Mouse (Mus musculus) neural tube, embryonic 13.5 days (tissue): Measurements from ENCODE around the gene Rasgrp3. TPM values are rescaled to one million over a fixed set of nuclear protein-coding genes. Genes with fewer than 3 reads are reported as not detected.

Experiments
- ATAC-seq: fragments of 200-750 bp; cut with Nextera tagmentation; 2 replicates; pipeline ENCODE4 v1.8.0; 2017; ENCODE audit warnings: low read depth, mild to moderate bottlenecking, moderate TSS enrichment, moderate library complexity
- H3K27ac ChIP-seq: fragments of 300-500 bp; sonication (generic); replicated peaks from 2 replicates; pipeline ENCODE4 v1.5.1; 2015; ENCODE audit warnings: moderate library complexity, mild to moderate bottlenecking, inconsistent platforms
- H3K27me3 ChIP-seq: fragments of 300-500 bp; sonication (generic); 2 replicates; pipeline ENCODE4 v1.6.1; 2015; ENCODE audit warnings: mild to moderate bottlenecking, inconsistent platforms
- H3K36me3 ChIP-seq: fragments of 300-500 bp; sonication (generic); 2 replicates; pipeline ENCODE4 v1.6.1; 2015; ENCODE audit warnings: mild to moderate bottlenecking, inconsistent platforms
- H3K4me1 ChIP-seq: fragments of 300-500 bp; sonication (generic); replicated peaks from 2 replicates; pipeline ENCODE4 v1.6.1; 2015; ENCODE audit warnings: inconsistent platforms
- H3K4me2 ChIP-seq: fragments of 300-500 bp; sonication (generic); 2 replicates; pipeline ENCODE4 v1.6.1; 2015; ENCODE audit warnings: inconsistent platforms, mild to moderate bottlenecking, moderate library complexity
- H3K4me3 ChIP-seq: fragments of 300-500 bp; sonication (generic); 2 replicates; pipeline ENCODE4 v1.5.1; 2015; ENCODE audit warnings: mild to moderate bottlenecking, inconsistent platforms
- H3K9ac ChIP-seq: fragments of 300-500 bp; sonication (generic); 2 replicates; pipeline ENCODE4 v1.6.1; 2015; ENCODE audit warnings: moderate library complexity, mild to moderate bottlenecking, inconsistent platforms
- H3K9me3 ChIP-seq: fragments of 300-500 bp; sonication (generic); 2 replicates; pipeline ENCODE4 v1.6.1; 2016; ENCODE audit warnings: inconsistent platforms
- WGBS: fragments of 180-500 bp; shearing (Covaris S2); methylation state at CpG from one replicate; pipeline ENCODE4 v1.1.7; 2015; 5-methylcytosine and 5-hydroxymethylcytosine counted together
- polyA plus RNA-seq: library from polyadenylated mRNA; unstranded; fragments of >200 nt; fragmentation: Nextera tagmentation; extraction: Ambion mirVana; gene quantifications from 2 replicates; pipeline ENCODE4 v1.2.1, GENCODE M21; 2015

The Rasgrp3 gene
- polyA plus RNA-seq, 1 experiment from 2014 or later: 6.0 TPM

DNA sequence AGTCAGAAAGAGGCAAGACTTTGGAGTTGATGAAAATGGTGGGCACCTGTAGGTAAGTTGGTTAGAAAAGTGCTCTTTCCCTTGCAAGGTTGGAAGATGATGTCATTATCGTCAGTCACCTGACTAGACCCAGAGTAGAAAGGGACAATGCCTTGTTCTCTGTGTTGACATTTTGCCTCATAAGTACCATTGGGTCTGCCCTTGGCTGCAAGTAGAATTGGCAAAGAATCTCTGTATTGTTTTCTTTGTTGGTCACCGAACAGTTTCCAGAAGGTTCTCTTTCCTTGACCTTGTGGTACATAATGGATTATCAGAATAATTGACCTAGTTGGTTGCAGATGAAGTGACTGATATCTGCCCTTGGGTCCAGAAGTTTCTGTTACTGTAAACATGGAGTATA lies 27.9 kb downstream of the Rasgrp3 start:
- WGBS: 89% methylated on average over 2 of the region's 2 CpGs
- ATAC-seq: no peak

DNA sequence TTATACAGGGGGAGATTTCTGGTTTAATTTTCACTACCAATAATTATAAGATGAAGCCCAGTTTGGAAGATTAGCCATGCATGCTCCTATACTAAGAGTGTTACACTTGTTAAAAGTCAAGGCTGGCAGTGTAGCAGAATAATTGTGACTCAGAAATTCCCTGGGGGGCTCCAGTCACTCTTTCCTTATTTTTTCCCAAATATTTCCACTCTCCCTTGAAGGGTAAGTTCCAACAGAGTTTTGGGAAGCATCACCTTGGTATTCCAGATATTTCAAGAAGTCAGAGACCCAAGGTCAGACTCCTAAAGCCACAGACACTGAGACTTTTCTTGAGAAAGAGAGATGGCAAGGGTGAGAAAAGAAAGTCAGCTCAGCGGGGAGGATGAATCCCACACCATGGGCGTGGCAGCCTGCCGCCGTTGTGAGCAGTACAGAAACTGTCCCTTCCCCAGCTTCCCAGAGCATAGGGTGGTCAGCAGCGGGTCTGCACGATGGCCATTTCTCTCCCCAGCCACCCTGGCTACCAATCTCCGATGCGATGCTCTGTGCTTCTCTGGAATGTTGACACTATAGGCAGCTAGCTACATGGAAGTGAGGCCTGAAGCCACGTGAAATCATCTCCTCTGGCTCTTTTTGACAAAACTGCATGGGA lies 28.8 kb downstream of the Rasgrp3 start:
- no peak for ATAC-seq
- Histone ChIP-seq H3K27me3 (peaks cover 20% of the 10 kb centered on the region), H3K9ac (no peak overlapping the region), H3K9me3 (no peaks in the 10 kb centered on the region), H3K4me2 (peak overlapping the region; percentile 35; the same call in 1 of the 2 replicates), H3K4me1 (peaks cover 10% of the 10 kb centered on the region), H3K4me3 (no peak overlapping the region), H3K27ac (no peak overlapping the region), H3K36me3 (no peaks in the 10 kb centered on the region)
- 24% methylated on average over 9 of the region's 9 CpGs for WGBS

More for the DNA sequence above, 27.9 kb downstream of the Rasgrp3 start:
- Histone ChIP-seq H3K36me3 (no peaks in the 10 kb centered on the region), H3K4me2 (no peak overlapping the region), H3K27me3 (peaks cover 17% of the 10 kb centered on the region), H3K9ac (no peak overlapping the region), H3K9me3 (no peaks in the 10 kb centered on the region), H3K27ac (no peak overlapping the region), H3K4me1 (peaks cover 10% of the 10 kb centered on the region), H3K4me3 (no peak overlapping the region)

DNA sequence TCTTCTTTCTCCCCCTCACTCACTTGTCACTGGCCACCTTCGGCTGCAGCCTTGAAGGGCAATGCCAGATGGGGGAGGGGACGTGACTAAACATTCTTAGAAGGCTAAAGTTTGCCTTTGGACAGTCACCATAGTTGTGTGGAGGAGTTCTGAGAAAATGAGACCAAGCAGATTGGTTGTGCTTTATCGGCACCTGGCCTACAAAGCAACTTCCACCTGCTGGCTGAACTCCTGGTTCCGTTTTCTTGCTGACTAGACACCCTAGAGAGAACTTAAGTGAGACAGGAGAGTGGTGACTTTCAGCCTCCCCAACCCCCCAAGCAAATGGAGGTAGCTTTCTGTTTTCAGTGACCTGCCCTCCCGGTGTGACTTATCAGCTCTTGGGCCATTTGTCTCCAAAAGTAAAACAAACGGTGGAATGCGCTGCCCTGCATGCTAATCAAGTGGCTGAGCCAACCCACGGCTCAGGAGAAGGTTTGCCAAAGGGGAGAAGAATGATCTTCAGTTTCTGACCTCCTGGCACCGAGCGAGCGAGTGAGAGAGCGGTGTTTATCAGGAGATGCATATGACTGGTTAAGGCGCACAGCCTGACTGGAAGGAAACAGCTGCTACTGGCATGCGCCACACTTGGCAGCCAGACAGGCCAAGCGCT lies 29.4 kb downstream of the Rasgrp3 start:
- no peaks in the 10 kb centered on the region for H3K36me3 ChIP-seq

DNA sequence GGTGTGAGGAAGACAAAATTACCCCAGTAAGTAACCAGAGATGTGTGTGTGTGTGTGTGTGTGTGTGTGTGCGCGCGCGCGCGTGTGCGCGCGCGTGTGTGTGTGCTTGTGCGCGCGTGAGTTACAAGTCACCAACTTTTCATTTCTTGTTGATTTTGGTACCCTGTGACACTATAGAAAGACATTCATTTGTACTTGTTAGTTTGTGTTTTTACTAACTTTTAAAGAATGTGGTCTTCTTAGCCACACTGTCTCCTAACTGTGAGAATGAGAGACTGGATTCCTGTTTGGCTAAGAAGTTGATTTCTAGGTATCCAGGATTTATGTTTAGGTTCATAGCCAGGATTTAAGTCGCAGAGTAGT lies 29.9 kb downstream of the Rasgrp3 start:
- no peaks in the 10 kb centered on the region for H3K9me3 ChIP-seq
- H3K4me1 ChIP-seq: peaks cover 10% of the 10 kb centered on the region
- no peak overlapping the region for H3K4me3 ChIP-seq
- 77% methylated on average over 14 of the region's 14 CpGs for WGBS
- no peak for ATAC-seq
- H3K27me3 ChIP-seq: peaks cover 20% of the 10 kb centered on the region
- no peaks in the 10 kb centered on the region for H3K36me3 ChIP-seq
- H3K27ac ChIP-seq: no peak overlapping the region
- H3K9ac ChIP-seq: no peak overlapping the region
- H3K4me2 ChIP-seq: peak overlapping the region; percentile 35

More for the DNA sequence above, 29.4 kb downstream of the Rasgrp3 start:
- Histone ChIP-seq H3K27ac (no peak overlapping the region), H3K9me3 (no peaks in the 10 kb centered on the region), H3K4me1 (peaks cover 10% of the 10 kb centered on the region), H3K9ac (no peak overlapping the region), H3K4me2 (peak overlapping the region; percentile 35), H3K4me3 (no peak overlapping the region), H3K27me3 (peaks cover 20% of the 10 kb centered on the region)
- ATAC-seq: peak; percentile 67; the same call in 1 of the 2 replicates
- 26% methylated on average over 15 of the region's 15 CpGs for WGBS

DNA sequence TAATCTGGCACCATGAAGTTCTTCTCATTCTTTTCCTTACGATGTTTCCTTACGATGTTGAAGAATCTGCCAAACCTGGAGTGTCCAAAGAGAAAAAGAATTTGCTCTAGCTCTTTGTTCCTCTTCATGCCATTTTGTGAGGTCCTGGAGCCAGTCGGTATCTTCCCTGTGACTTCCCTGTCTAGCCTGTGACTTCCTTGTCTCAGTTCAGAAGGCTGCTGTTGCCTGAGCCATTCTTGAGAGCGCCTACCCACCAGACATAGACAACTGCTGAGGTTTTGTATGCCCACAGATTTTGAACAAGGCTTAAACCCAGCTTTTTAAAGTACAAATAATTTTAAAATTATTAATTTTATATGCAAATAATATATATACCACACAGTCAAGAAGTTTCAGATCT lies 31.3 kb downstream of the Rasgrp3 start:
- peaks cover 20% of the 10 kb centered on the region for H3K27me3 ChIP-seq
- no peaks in the 10 kb centered on the region for H3K36me3 ChIP-seq
- no peak overlapping the region for H3K27ac ChIP-seq
- no peak overlapping the region for H3K4me3 ChIP-seq
- H3K9ac ChIP-seq: no peak overlapping the region
- no peak overlapping the region for H3K4me2 ChIP-seq
- 86% methylated on average over 4 of the region's 4 CpGs for WGBS
- H3K9me3 ChIP-seq: no peaks in the 10 kb centered on the region
- peaks cover 13% of the 10 kb centered on the region for H3K4me1 ChIP-seq
- no peak for ATAC-seq

DNA sequence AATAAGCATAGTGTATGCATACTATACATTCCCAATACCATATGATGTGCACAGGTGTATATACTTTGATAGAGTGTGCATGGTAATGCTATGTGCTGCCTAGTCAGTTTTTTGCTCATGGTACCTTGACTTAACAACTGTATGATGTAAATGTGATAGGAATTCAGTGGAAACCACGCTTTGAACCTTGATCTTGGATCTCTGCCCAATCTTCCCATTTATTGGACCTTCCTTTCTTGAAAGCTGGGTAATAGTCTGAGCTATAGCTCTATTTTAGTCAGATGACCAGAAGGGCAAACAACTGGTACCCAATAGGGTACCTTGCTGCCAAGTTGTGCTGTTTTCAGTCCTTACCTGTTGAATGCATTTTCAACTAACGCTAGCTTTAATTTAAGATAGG lies 31.8 kb downstream of the Rasgrp3 start:
- peaks cover 19% of the 10 kb centered on the region for H3K4me1 ChIP-seq
- H3K9ac ChIP-seq: no peak overlapping the region
- WGBS: 89% methylated on average over 2 of the region's 2 CpGs
- no peak overlapping the region for H3K4me3 ChIP-seq
- no peak overlapping the region for H3K27ac ChIP-seq
- no peak overlapping the region for H3K4me2 ChIP-seq
- H3K9me3 ChIP-seq: no peaks in the 10 kb centered on the region
- H3K27me3 ChIP-seq: peaks cover 20% of the 10 kb centered on the region
- H3K36me3 ChIP-seq: no peaks in the 10 kb centered on the region
- ATAC-seq: no peak

DNA sequence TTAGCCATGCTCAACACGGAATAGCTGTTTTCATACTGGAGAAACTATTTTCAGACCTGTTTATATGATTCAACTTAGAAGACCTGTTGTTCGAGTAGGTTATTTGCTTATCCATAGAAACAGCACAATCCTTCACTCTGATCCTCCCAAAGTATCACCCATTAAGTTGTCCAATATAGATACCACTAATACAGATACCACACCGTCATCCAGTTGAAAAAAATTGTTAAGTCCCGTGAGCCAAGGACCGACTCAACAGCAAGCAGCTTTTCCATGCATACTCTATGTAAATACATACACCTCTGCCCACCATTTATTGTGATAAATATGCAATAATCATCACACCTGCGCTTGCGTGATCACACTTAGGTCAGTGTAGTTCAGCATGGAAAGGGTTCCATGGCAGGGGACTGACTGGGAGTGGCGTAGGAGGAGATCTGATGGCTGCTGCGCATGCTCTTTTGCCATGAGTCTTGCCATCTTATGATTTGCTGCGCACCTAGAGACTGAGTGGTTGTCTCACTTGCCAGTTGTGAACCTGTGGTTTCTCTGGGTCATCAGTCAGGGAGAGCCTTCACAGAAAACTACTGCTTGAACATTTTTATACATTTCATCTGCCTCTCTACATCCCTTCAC lies 32.9 kb downstream of the Rasgrp3 start:
- H3K4me3 ChIP-seq: no peak overlapping the region
- H3K9ac ChIP-seq: no peak overlapping the region
- WGBS: 94% methylated on average over 10 of the region's 10 CpGs
- no peaks in the 10 kb centered on the region for H3K36me3 ChIP-seq
- no peak overlapping the region for H3K27ac ChIP-seq
- no peaks in the 10 kb centered on the region for H3K9me3 ChIP-seq
- H3K4me2 ChIP-seq: no peak overlapping the region
- H3K27me3 ChIP-seq: peaks cover 19% of the 10 kb centered on the region
- H3K4me1 ChIP-seq: peaks cover 23% of the 10 kb centered on the region
- ATAC-seq: no peak

DNA sequence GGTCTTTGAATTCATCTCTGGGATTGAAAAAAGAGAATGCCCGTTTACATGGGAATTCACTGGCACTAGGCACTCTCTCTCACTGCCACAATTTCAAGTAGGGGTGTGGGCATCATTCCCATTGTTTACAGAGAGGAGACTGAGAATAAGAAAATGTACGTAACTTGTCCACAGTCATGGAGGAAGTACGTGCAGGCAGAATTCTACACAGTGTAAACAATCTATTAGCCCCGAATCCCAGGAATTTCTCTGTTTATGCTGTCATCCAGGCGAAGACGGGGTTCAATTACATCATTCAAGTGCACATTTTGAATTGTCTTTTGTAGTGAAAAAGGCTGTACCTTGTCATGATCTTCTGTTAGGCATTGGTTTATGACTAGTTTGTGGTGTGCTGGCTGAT lies 34.6 kb downstream of the Rasgrp3 start:
- H3K4me1 ChIP-seq: peaks cover 14% of the 10 kb centered on the region
- H3K4me3 ChIP-seq: no peak overlapping the region
- no peak overlapping the region for H3K4me2 ChIP-seq
- H3K27me3 ChIP-seq: peaks cover 5% of the 10 kb centered on the region
- ATAC-seq: no peak
- no peaks in the 10 kb centered on the region for H3K36me3 ChIP-seq
- no peak overlapping the region for H3K27ac ChIP-seq
- 74% methylated on average over 6 of the region's 6 CpGs for WGBS
- no peaks in the 10 kb centered on the region for H3K9me3 ChIP-seq
- H3K9ac ChIP-seq: no peak overlapping the region

DNA sequence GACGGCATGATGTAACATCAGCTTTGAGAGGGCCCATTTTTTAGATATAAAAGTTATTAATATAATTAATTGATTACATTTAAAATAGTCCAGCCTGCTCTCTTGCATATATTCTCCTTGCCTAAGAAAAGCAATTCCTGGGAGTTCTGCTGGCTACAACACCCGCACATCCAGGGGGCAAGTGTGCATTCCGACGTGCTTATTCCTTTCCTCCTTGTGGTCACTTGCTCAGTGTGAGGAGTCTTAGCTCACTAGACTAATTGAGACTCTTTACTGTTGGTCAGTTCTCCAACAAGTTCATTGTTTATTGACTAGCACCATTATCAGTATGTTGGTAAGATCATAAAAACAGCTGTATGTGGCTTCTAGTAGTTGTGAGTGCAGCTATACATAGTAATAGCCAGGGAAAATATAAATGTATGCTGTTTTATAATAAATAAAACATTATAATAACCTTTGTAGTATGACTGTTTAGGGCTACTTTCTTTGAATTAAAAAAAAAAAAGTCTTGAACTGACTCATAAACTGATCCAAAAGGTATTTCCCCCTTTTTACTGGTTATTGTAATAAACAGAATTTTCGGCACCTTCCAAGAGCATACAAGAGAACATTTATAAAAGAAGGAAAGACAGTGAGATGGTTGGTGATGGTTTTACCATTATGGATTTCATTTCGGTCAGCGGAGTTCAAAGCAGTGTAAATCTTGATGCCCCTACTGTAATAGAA lies 35.4 kb downstream of the Rasgrp3 start:
- H3K27me3 ChIP-seq: peaks cover 3% of the 10 kb centered on the region
- peaks cover 13% of the 10 kb centered on the region for H3K4me1 ChIP-seq
- no peak overlapping the region for H3K9ac ChIP-seq
- no peak overlapping the region for H3K27ac ChIP-seq
- ATAC-seq: no peak
- no peak overlapping the region for H3K4me2 ChIP-seq
- H3K36me3 ChIP-seq: no peaks in the 10 kb centered on the region
- no peaks in the 10 kb centered on the region for H3K9me3 ChIP-seq
- WGBS: 85% methylated on average over 7 of the region's 7 CpGs
- H3K4me3 ChIP-seq: no peak overlapping the region

DNA sequence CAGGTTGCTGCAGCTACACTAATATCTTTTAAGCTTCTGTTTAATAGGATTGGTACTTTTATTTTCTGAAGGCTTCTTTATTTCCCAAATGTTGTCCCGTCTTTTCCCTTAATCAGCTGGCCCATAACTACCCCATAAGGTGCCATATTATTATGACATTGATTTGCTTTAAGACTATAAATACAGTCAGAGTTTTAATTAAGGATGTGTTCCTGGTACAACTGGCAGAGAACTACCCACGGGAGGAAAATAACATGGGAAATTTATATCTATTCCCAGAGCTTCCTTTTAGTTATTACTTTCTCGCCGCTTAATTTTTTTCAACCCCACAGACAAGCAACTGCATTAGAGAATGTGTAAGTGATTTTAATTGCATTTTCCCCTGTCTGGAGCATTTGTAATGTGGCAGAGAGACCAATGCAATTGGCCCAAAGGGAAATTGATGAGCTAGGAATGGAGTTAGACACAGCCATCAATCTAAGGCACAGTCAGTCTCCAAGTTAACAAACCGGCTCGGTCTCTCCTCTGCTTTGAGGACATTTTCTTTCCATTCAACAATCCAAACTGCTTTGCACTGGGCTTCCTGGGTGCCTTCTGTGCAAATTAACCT lies 36.1 kb downstream of the Rasgrp3 start:
- peak; percentile 92 for ATAC-seq
- H3K27ac ChIP-seq: peak overlapping the region; percentile 52; the same call in 1 of the 2 replicates

DNA sequence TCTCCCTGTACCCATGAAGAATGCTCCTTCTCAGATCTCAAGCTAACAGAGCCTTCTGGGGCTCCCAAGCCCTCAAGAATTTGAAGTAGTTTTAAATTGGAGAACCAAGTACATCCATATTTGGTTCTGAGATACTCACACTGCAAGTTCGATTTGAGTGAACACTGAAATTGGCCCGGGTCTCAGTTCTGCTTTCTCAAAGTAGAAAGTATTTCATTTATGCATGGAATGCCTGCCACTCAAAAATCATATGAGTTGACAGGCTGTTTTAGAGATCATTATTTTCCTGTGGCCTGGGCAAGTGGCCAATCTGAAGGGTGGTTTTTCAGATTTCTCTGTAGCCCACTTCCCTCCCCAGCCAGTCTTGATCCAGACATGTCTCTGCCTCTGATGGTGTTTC lies 36.7 kb downstream of the Rasgrp3 start:
- Histone ChIP-seq H3K9me3 (no peaks in the 10 kb centered on the region), H3K4me2 (no peak overlapping the region), H3K4me3 (no peak overlapping the region), H3K9ac (no peak overlapping the region), H3K4me1 (peaks cover 13% of the 10 kb centered on the region), H3K27me3 (peaks cover 3% of the 10 kb centered on the region), H3K27ac (peak overlapping the region; percentile 52; the same call in 1 of the 2 replicates), H3K36me3 (no peaks in the 10 kb centered on the region)
- WGBS: 84% methylated on average over 2 of the region's 2 CpGs
- no peak for ATAC-seq

More for the DNA sequence above, 36.1 kb downstream of the Rasgrp3 start:
- WGBS: 34% methylated on average over 6 of the region's 6 CpGs
- Histone ChIP-seq H3K4me1 (peaks cover 13% of the 10 kb centered on the region), H3K9me3 (no peaks in the 10 kb centered on the region), H3K4me3 (no peak overlapping the region), H3K4me2 (no peak overlapping the region), H3K36me3 (no peaks in the 10 kb centered on the region), H3K27me3 (peaks cover 3% of the 10 kb centered on the region), H3K9ac (no peak overlapping the region)

DNA sequence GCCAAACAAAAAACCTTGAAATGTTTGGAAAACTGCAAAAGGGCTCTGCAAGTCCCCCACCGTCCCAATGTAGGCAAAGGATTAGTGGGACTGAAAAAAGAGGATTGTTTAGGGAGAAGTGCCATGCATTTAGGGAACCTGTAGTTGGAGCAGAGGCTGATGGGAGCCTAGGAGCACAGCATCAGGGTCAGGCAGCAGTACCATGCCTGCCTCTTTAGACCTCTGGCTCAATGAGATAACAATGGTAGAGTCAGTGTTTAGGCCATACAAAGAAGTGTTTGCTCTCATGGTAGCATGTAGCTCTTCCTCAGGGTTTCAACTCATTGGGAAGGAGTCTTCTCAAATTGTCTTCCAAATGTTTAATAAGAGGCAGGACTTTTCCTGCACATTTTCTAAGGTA lies 40.3 kb downstream of the Rasgrp3 start:
- H3K4me1 ChIP-seq: peaks cover 13% of the 10 kb centered on the region
- H3K36me3 ChIP-seq: no peaks in the 10 kb centered on the region
- H3K9me3 ChIP-seq: no peaks in the 10 kb centered on the region
- WGBS: 92% methylated on average over 1 of the region's 1 CpGs
- H3K4me2 ChIP-seq: no peak overlapping the region
- no peak overlapping the region for H3K27ac ChIP-seq
- no peak overlapping the region for H3K9ac ChIP-seq
- no peaks in the 10 kb centered on the region for H3K27me3 ChIP-seq
- ATAC-seq: no peak
- no peak overlapping the region for H3K4me3 ChIP-seq
